Mouse (Mus musculus) testis, adult 2 months (tissue): ENCODE measurements at regions not wholly inside any gene's neighbourhood (a gene's known extent, or its start where the extent isn't known, plus 50 kb on each side); places are given as distances from the start of the nearest gene placed in this dataset.

ENCODE experiments used
- CTCF ChIP-seq: fragments of 200-500 bp; IDR thresholded peaks from 2 replicates; pipeline ENCODE4 v1.5.1; 2012; ENCODE audit warnings: low read depth, mild to moderate bottlenecking, inconsistent platforms, low read length, moderate library complexity; ENCODE audit not compliant: control insufficient read depth, insufficient read depth, insufficient replicate concordance
- POLR2A ChIP-seq: fragments of 200-500 bp; IDR thresholded peaks from 2 replicates; pipeline ENCODE4 v1.6.1; 2012; ENCODE audit warnings: low read depth, mild to moderate bottlenecking, inconsistent platforms, low read length, moderate library complexity; ENCODE audit not compliant: control insufficient read depth

DNA sequence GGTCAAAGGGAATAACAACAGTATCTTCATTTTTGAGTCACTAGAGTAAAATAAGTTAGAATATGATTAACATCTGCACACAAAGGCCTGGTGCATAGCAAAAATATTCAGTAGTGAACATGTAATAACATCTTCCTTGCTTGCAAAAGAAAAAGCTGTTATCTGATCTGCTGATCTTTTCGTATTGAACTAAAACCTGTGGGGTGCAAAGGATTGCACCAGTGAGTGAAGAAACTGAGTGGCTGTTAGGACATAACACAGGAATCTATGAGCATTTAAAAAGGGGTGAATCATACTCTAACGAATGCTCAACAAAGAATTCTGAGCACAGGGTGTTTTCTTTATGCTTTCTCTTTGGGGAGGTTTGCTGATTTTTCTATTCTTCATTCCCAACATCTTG lies 592.2 kb upstream of the Slit2 start:
- TF ChIP-seq CTCF, result no peak
- no peak for TF ChIP-seq POLR2A
